ENCODE assay signal across 19 mouse cellular contexts in genomic region chrX:67282951-67283350, GRCm38 (mm10).
DNase-seq lines count a peak whose midpoint lies in the region; ATAC-seq lines count a peak whose summit lies in the region.
"Had no signal": no experiment of that assay in that cellular context is flagged by ENCODE, and none has a peak within 500 bp of the region (broad histone marks: within the 10 kb centered on the region; RNA-seq: fewer than 3 reads in every experiment).

No protein-coding gene starts in this region.

- no peaks in the 10 kb centered on the region for H3K4me1 ChIP-seq in midbrain, embryonic 12.5 days
- H3K4me1 ChIP-seq in midbrain, embryonic 16.5 days (ENCODE audit: control insufficient read depth, insufficient read depth, low read length): no peaks in the 10 kb centered on the region
- H3K4me1 ChIP-seq in forebrain, embryonic 14.5 days (ENCODE audit: control insufficient read depth, insufficient read depth, low read length): no peaks in the 10 kb centered on the region
- no peaks in the 10 kb centered on the region for H3K4me1 ChIP-seq in midbrain, embryonic 13.5 days (replicated peaks)
- H3K4me1 ChIP-seq: embryonic facial prominence, embryonic 13.5 days; heart, embryonic 12.5 days; hindbrain, embryonic 12.5 days had no signal

- 47% methylated on average over 1 of the region's 1 CpGs for WGBS in midbrain, embryonic 12.5 days
- 35% methylated on average over 1 of the region's 1 CpGs for WGBS in midbrain, embryonic 16.5 days
- 43% methylated on average over 1 of the region's 1 CpGs for WGBS in forebrain, embryonic 14.5 days
- WGBS in midbrain, embryonic 13.5 days: 39% methylated on average over 1 of the region's 1 CpGs

- no peaks in the 10 kb centered on the region for H3K9me3 ChIP-seq in midbrain, embryonic 12.5 days
- no peaks in the 10 kb centered on the region for H3K9me3 ChIP-seq in midbrain, embryonic 16.5 days (replicated peaks; ENCODE audit: control insufficient read depth, low read length, poor library complexity, severe bottlenecking)
- no peaks in the 10 kb centered on the region for H3K9me3 ChIP-seq in forebrain, embryonic 14.5 days (replicated peaks; ENCODE audit: control insufficient read depth, low read length)
- no peaks in the 10 kb centered on the region for H3K9me3 ChIP-seq in midbrain, embryonic 13.5 days
- H3K9me3 ChIP-seq: embryonic facial prominence, embryonic 13.5 days; heart, embryonic 12.5 days; hindbrain, embryonic 12.5 days had no signal

- peak; percentile 62 for DNase-seq in forebrain, embryonic 14.5 days (ENCODE audit: low spot score)
- DNase-seq in thymus, postnatal 25 days: no peak
- no peak for DNase-seq in left cerebral cortex, adult 18-20 months (ENCODE audit: low spot score in 2 of 2)
- no peak for DNase-seq in frontal cortex, postnatal 10 days (ENCODE audit: low spot score in 2 of 2)
- DNase-seq: adrenal gland, adult 2 months; adrenal gland, postnatal 25 days; cerebellum, adult 8-10 months; cerebellum, postnatal 25 days; gastrocnemius, adult 2 months; gastrocnemius, postnatal 25 days; kidney, adult 11 months had no signal

- H3K27ac ChIP-seq in midbrain, embryonic 12.5 days (replicated peaks): no peak overlapping the region
- H3K27ac ChIP-seq in midbrain, embryonic 16.5 days (ENCODE audit: low read length): no peak overlapping the region
- H3K27ac ChIP-seq in forebrain, embryonic 14.5 days (ENCODE audit: low read depth, low read length): no peak overlapping the region
- no peak overlapping the region for H3K27ac ChIP-seq in midbrain, embryonic 13.5 days
- H3K27ac ChIP-seq: embryonic facial prominence, embryonic 13.5 days; gastrocnemius, adult 2 months; hindbrain, embryonic 12.5 days had no signal

- ATAC-seq in midbrain, embryonic 12.5 days (ENCODE audit: low FRiP score, low read depth): peak; percentile 60; the same call in 1 of the 2 replicates
- ATAC-seq in midbrain, embryonic 16.5 days: no peak
- ATAC-seq in forebrain, embryonic 14.5 days: peak; percentile 85
- ATAC-seq in midbrain, embryonic 13.5 days: peak; percentile 71; the same call in 1 of the 2 replicates
- ATAC-seq: hindbrain, embryonic 16.5 days; inflammation-experienced regulatory T-cells, adult 6 months had no signal

- no peak overlapping the region for H3K9ac ChIP-seq in midbrain, embryonic 12.5 days (replicated peaks)
- no peak overlapping the region for H3K9ac ChIP-seq in midbrain, embryonic 16.5 days (ENCODE audit: low read depth, low read length)
- no peak overlapping the region for H3K9ac ChIP-seq in forebrain, embryonic 14.5 days (ENCODE audit: low read length)
- H3K9ac ChIP-seq in midbrain, embryonic 13.5 days (replicated peaks): no peak overlapping the region
- H3K9ac ChIP-seq: embryonic facial prominence, embryonic 13.5 days; heart, embryonic 12.5 days; hindbrain, embryonic 12.5 days had no signal

- H3K4me2 ChIP-seq in midbrain, embryonic 12.5 days (replicated peaks): no peak overlapping the region
- no peak overlapping the region for H3K4me2 ChIP-seq in midbrain, embryonic 16.5 days (ENCODE audit: low read length)
- no peak overlapping the region for H3K4me2 ChIP-seq in forebrain, embryonic 14.5 days (ENCODE audit: low read length)
- no peak overlapping the region for H3K4me2 ChIP-seq in midbrain, embryonic 13.5 days (replicated peaks)
- H3K4me2 ChIP-seq: embryonic facial prominence, embryonic 13.5 days; heart, embryonic 12.5 days; hindbrain, embryonic 12.5 days had no signal

- H3K36me3 ChIP-seq in midbrain, embryonic 12.5 days: no peaks in the 10 kb centered on the region
- H3K36me3 ChIP-seq in midbrain, embryonic 16.5 days (ENCODE audit: control insufficient read depth, insufficient read depth, low read length): no peaks in the 10 kb centered on the region
- no peaks in the 10 kb centered on the region for H3K36me3 ChIP-seq in forebrain, embryonic 14.5 days (ENCODE audit: control insufficient read depth, insufficient read depth, low read length)
- H3K36me3 ChIP-seq in midbrain, embryonic 13.5 days: no peaks in the 10 kb centered on the region
- H3K36me3 ChIP-seq: embryonic facial prominence, embryonic 13.5 days; heart, embryonic 12.5 days; hindbrain, embryonic 12.5 days had no signal

- H3K4me3 ChIP-seq in midbrain, embryonic 12.5 days: no peak overlapping the region
- no peak overlapping the region for H3K4me3 ChIP-seq in midbrain, embryonic 16.5 days (ENCODE audit: low read depth, low read length)
- H3K4me3 ChIP-seq in forebrain, embryonic 14.5 days (ENCODE audit: low read depth, low read length): no peak overlapping the region
- H3K4me3 ChIP-seq in midbrain, embryonic 13.5 days (replicated peaks): no peak overlapping the region
- H3K4me3 ChIP-seq: embryonic facial prominence, embryonic 13.5 days; gastrocnemius, adult 2 months; heart, embryonic 12.5 days; hindbrain, embryonic 12.5 days had no signal

- H3K27me3 ChIP-seq in midbrain, embryonic 12.5 days: no peaks in the 10 kb centered on the region
- no peaks in the 10 kb centered on the region for H3K27me3 ChIP-seq in midbrain, embryonic 16.5 days (ENCODE audit: control insufficient read depth, insufficient read depth, low read depth, low read length)
- no peaks in the 10 kb centered on the region for H3K27me3 ChIP-seq in forebrain, embryonic 14.5 days (replicated peaks; ENCODE audit: control insufficient read depth, insufficient read depth, low read length)
- H3K27me3 ChIP-seq in midbrain, embryonic 13.5 days: no peaks in the 10 kb centered on the region
- H3K27me3 ChIP-seq: embryonic facial prominence, embryonic 13.5 days; heart, embryonic 12.5 days; hindbrain, embryonic 12.5 days had no signal
